Mouse (Mus musculus): ENCODE measurements around the gene Rxfp4.
"Not testable (repeated sequence)": the region's sequence is repeated elsewhere in the genome, so short reads cannot be mapped to it uniquely, and the experiment has no call there.

DNA sequence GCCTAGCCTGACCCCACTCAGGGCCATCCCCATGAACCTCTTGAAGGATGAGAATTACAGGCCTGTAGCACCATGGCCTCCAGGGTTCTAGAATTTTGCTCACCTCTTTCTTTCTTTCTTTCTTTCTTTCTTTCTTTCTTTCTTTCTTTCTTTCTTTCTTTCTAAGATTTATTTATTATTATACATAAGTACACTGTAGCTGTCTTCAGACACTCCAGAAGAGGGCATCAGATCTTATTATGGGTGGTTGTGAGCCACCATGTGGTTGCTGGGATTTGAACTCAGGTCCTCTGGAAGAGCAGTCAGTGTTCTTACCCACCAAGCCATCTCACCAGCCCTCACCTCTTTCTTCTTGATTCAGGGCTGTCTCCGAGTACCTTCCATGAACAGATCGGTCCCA is 47.3 kb downstream of the Rxfp4 start, which contains the start of gene Arhgef2:
- TF ChIP-seq CTCF, EP300 (IDR thresholded peaks at IDR 0.05; ENCODE audit: low read depth): not testable (repeated sequence)
